Mouse (Mus musculus): ENCODE results near the gene D930048N14Rik. TPM values are rescaled to one million over a fixed set of nuclear protein-coding genes. Genes with fewer than 3 reads are reported as not detected.

D930048N14Rik gene
- total and polyA plus RNA-seq, 3 experiments = 0.39 to 2.1 TPM; not detected in 1

GRCm38 (mm10) chr11:51675386-51675785 is 24.6 kb downstream of the D930048N14Rik start:
- H3K27me3 ChIP-seq (ENCODE audit: control insufficient read depth in 1 of 2, insufficient read depth in 2 of 2, low read length in 2 of 2) = no peaks in the 10 kb centered on the region
- TF ChIP-seq TBP (IDR thresholded peaks at IDR 0.05; ENCODE audit: low read depth, low read length) (no peak), UBTF (IDR thresholded peaks at IDR 0.05; ENCODE audit: borderline replicate concordance, insufficient read depth, low read depth, low read length) (no peak), BHLHE40 (IDR thresholded peaks at IDR 0.05; ENCODE audit: borderline replicate concordance, low read depth, low read length) (no peak), MYC (IDR thresholded peaks at IDR 0.05; ENCODE audit: low read depth, low read length) (no peak), E2F4 (IDR thresholded peaks at IDR 0.05; ENCODE audit: borderline replicate concordance, low read depth, low read length) (no peak), MXI1 (IDR thresholded peaks at IDR 0.05; ENCODE audit: low read depth, low read length) (no peak), RAD21 (IDR thresholded peaks at IDR 0.05; ENCODE audit: low read depth, low read length) (no peak), ZNF384 (IDR thresholded peaks at IDR 0.05; ENCODE audit: low read depth, low read length) (peak; percentile 50; the same call in 1 of the 2 replicates)
- no peaks in the 10 kb centered on the region for H3K79me2 ChIP-seq (ENCODE audit: control insufficient read depth, insufficient read depth, low read length, poor library complexity)
- no peaks in the 10 kb centered on the region for H3K9me3 ChIP-seq (replicated peaks; ENCODE audit: insufficient read depth, low read length)
- H3K27ac ChIP-seq (ENCODE audit: control insufficient read depth, low read depth, low read length) = no peak overlapping the region
- H3K36me3 ChIP-seq (ENCODE audit: control insufficient read depth in 1 of 2, insufficient read depth in 2 of 2, low read length in 2 of 2) = peaks cover 0 to 9% of the 10 kb centered on the region in 2 experiments; a peak in 2 of 4 replicates
- peaks cover 3 to 19% of the 10 kb centered on the region in 2 experiments for H3K4me1 ChIP-seq (ENCODE audit: control insufficient read depth in 1 of 2, insufficient read depth in 2 of 2, low read length in 2 of 2)
- no peak for DNase-seq (ENCODE audit: low read depth, low spot score)
- H3K9ac ChIP-seq (ENCODE audit: control insufficient read depth, low read depth, low read length, poor library complexity, severe bottlenecking) = no peak overlapping the region
- H3K4me3 ChIP-seq (ENCODE audit: control insufficient read depth in 1 of 2, insufficient read depth in 1 of 2, low read depth in 2 of 2, low read length in 2 of 2) = no peak overlapping the region

DNA sequence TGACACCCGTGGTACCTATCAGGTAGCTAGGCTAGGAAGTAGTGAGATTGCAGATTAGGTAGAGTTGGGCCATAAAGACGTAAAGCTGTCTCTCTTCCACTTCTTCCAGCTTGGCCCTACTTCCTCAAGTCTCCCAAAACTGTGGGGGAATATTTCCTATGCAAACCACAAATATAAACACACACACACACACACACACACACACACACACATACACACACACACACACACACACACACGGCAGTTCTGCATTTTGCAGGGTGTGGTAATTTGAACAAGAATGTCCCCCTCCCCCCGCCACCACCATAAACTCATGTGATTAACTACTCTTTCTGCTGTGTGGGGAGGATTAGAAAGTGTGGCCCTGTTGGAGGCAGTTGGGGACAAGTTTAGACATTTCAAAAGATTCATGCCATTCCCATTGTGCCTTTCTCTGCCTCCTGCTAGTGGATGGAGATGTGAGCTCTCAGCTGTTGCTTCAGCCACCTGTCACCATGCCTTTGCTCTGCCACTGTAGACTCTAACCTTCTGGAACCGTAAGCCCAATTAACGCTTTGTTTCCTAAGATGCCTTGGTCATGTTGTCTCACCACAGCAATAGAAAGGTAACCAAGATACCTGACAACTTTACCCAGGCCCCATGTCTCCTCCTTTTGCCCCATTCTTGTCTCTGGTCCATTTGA is 27.1 kb downstream of the D930048N14Rik start:
- H3K4me3 ChIP-seq (ENCODE audit: control insufficient read depth in 1 of 2, insufficient read depth in 1 of 2, low read depth in 2 of 2, low read length in 2 of 2) = no peak overlapping the region
- H3K27ac ChIP-seq (ENCODE audit: control insufficient read depth, low read depth, low read length) = peak overlapping the region; percentile 22
- H3K4me1 ChIP-seq (ENCODE audit: control insufficient read depth in 1 of 2, insufficient read depth in 2 of 2, low read length in 2 of 2) = peaks cover 0 to 10% of the 10 kb centered on the region in 2 experiments; a peak in 3 of 4 replicates
- H3K36me3 ChIP-seq (ENCODE audit: control insufficient read depth in 1 of 2, insufficient read depth in 2 of 2, low read length in 2 of 2) = peaks cover 0 to 3% of the 10 kb centered on the region in 2 experiments; a peak in 1 of 4 replicates
- no peak for TF ChIP-seq MAX (IDR thresholded peaks at IDR 0.05; ENCODE audit: low read length)
- TF ChIP-seq TCF12 (IDR thresholded peaks at IDR 0.05; ENCODE audit: low read depth, low read length) = 0 out of 2 replicates have a peak, but pooled peaks have one; percentile 33
- no peak for TF ChIP-seq TAL1 (IDR thresholded peaks at IDR 0.05; ENCODE audit: low read length)
- TF ChIP-seq USF2 (IDR thresholded peaks at IDR 0.05; ENCODE audit: borderline replicate concordance in 1 of 2, insufficient read depth in 1 of 2, low read depth in 1 of 2, low read length in 2 of 2) = no peak
- TF ChIP-seq ETS1 (IDR thresholded peaks at IDR 0.05; ENCODE audit: low read depth, low read length) = peak; percentile 47; the same call in 1 of the 2 replicates
- no peak for TF ChIP-seq CHD1 (IDR thresholded peaks at IDR 0.05; ENCODE audit: low read depth, low read length)
- no peak for TF ChIP-seq E2F4 (IDR thresholded peaks at IDR 0.05; ENCODE audit: borderline replicate concordance, low read depth, low read length)
- no peak for TF ChIP-seq MYB (IDR thresholded peaks at IDR 0.05; ENCODE audit: low read depth, low read length)
- 0 out of 2 replicates have a peak, but pooled peaks have one; percentile 18 for TF ChIP-seq BHLHE40 (IDR thresholded peaks at IDR 0.05; ENCODE audit: borderline replicate concordance, low read depth, low read length)
- TF ChIP-seq RCOR1 (IDR thresholded peaks at IDR 0.05; ENCODE audit: low read depth, low read length) = peak; percentile 39; the same call in 1 of the 2 replicates
- no peak for TF ChIP-seq MXI1 (IDR thresholded peaks at IDR 0.05; ENCODE audit: low read depth, low read length)
- TF ChIP-seq JUND (IDR thresholded peaks at IDR 0.05; ENCODE audit: low read depth, low read length) = no peak
- TF ChIP-seq POLR2AphosphoS2 (IDR thresholded peaks at IDR 0.05; ENCODE audit: low read length) = no peak
- TF ChIP-seq ELF1 (IDR thresholded peaks at IDR 0.05; ENCODE audit: low read depth, low read length) = 0 out of 2 replicates have a peak, but pooled peaks have one; percentile 20
- 0 out of 2 replicates have a peak, but pooled peaks have one; percentile 12 for TF ChIP-seq GATA1 (IDR thresholded peaks at IDR 0.05; ENCODE audit: low read depth, low read length)
- no peak for TF ChIP-seq POLR2A (IDR thresholded peaks at IDR 0.05; ENCODE audit: control insufficient read depth in 1 of 2, insufficient read depth in 1 of 2, low read depth in 1 of 2, low read length in 2 of 2, poor library complexity in 1 of 2)
- TF ChIP-seq MAZ (IDR thresholded peaks at IDR 0.05; ENCODE audit: low read depth, low read length) = no peak
- 0 out of 2 replicates have a peak, but pooled peaks have one; percentile 29 for TF ChIP-seq HCFC1 (IDR thresholded peaks at IDR 0.05; ENCODE audit: low read depth, low read length)
- TF ChIP-seq UBTF (IDR thresholded peaks at IDR 0.05; ENCODE audit: borderline replicate concordance, insufficient read depth, low read depth, low read length) = no peak
- TF ChIP-seq SIN3A (IDR thresholded peaks at IDR 0.05; ENCODE audit: low read length) = peak; percentile 62
- no peak for TF ChIP-seq MEF2A (IDR thresholded peaks at IDR 0.05; ENCODE audit: extremely low read depth, insufficient replicate concordance, low read depth, low read length, poor library complexity, severe bottlenecking)
- TF ChIP-seq EP300 (IDR thresholded peaks at IDR 0.05; ENCODE audit: low read depth in 1 of 2, low read length in 2 of 2) = peak; percentile 42 to 46
- no peak for TF ChIP-seq ZKSCAN1 (IDR thresholded peaks at IDR 0.05; ENCODE audit: low read depth, low read length)
- TF ChIP-seq TBP (IDR thresholded peaks at IDR 0.05; ENCODE audit: low read depth, low read length) = no peak
- TF ChIP-seq NRF1 (IDR thresholded peaks at IDR 0.05; ENCODE audit: insufficient read depth, low read depth, low read length, poor library complexity, severe bottlenecking) = no peak
- DNase-seq (ENCODE audit: low read depth, low spot score) = peak; percentile 81
- H3K9ac ChIP-seq (ENCODE audit: control insufficient read depth, low read depth, low read length, poor library complexity, severe bottlenecking) = no peak overlapping the region
- no peaks in the 10 kb centered on the region for H3K9me3 ChIP-seq (replicated peaks; ENCODE audit: insufficient read depth, low read length)
- no peaks in the 10 kb centered on the region for H3K79me2 ChIP-seq (ENCODE audit: control insufficient read depth, insufficient read depth, low read length, poor library complexity)
- no peaks in the 10 kb centered on the region for H3K27me3 ChIP-seq (ENCODE audit: control insufficient read depth in 1 of 2, insufficient read depth in 2 of 2, low read length in 2 of 2)
